Mouse (Mus musculus) heart, adult 2 months (tissue): Measurements from ENCODE around the gene Pdia5.

Experiments
- CTCF ChIP-seq: fragments of 200-600 bp; IDR thresholded peaks from 2 replicates; pipeline ENCODE4 v1.8.1; 2022; ENCODE audit warnings: antibody characterized with exemption, mild to moderate bottlenecking, moderate library complexity
- EP300 ChIP-seq: fragments of 200-500 bp; IDR thresholded peaks from 2 replicates; pipeline ENCODE4 v1.6.1; 2011; ENCODE audit warnings: low read depth, low read length, control low read depth; ENCODE audit not compliant: insufficient read depth
- POLR2A ChIP-seq: fragments of 200-500 bp; IDR thresholded peaks from 2 replicates; pipeline ENCODE4 v1.6.1; 2011; ENCODE audit warnings: mild to moderate bottlenecking, low read depth, low read length, control low read depth; ENCODE audit not compliant: insufficient read depth

GRCm38 (mm10) chr16:35505786-35506185 lies 15.1 kb upstream of the Pdia5 start:
- no peak for TF ChIP-seq POLR2A
- no peak for TF ChIP-seq CTCF
- TF ChIP-seq EP300: no peak
